Mouse (Mus musculus) kidney, adult 18-20 months (tissue): ENCODE results near the gene Igsf21.

Source experiments
- DNase-seq: peaks from one replicate; pipeline ENCODE4 v3.0.0; 2021

Igsf21 gene

DNA sequence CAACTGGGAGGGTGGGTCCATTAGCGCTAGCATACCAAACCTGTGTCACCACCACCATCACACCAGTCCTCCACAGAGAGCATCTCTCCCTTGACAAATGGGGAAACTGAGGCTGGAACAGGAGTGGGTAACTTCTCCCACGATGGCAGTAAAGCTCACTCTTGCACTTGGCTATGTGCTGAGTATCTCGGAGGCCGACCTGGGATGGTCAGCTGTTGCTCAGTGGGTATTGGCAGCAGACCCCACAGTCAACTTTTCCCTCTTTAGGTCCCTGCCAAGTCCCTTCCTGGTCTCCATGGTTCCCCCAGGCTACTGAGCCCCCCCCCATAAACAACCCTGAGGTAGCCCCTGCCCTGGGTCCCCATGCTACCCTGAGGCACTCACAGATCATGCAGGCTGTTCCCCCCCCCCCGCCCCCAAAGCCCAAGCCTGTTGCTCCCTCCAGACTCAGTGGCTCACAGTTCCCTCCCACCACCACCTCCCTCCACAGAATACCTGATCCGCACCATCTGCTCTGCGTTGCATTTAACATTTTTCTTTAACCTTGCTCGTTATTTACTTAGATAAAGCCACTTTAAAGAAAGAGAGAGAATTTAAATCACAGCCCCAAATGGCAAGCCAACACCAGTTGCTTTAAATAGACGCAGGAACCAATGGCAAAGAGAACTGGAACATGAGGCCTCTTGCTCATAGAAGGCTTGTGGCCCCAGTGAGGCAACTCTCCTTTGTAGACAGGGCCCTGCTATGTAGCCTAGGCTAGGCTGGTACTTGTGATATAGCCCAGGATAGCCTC lies 11.0 kb downstream of the Igsf21 start:
- no peak for DNase-seq

DNA sequence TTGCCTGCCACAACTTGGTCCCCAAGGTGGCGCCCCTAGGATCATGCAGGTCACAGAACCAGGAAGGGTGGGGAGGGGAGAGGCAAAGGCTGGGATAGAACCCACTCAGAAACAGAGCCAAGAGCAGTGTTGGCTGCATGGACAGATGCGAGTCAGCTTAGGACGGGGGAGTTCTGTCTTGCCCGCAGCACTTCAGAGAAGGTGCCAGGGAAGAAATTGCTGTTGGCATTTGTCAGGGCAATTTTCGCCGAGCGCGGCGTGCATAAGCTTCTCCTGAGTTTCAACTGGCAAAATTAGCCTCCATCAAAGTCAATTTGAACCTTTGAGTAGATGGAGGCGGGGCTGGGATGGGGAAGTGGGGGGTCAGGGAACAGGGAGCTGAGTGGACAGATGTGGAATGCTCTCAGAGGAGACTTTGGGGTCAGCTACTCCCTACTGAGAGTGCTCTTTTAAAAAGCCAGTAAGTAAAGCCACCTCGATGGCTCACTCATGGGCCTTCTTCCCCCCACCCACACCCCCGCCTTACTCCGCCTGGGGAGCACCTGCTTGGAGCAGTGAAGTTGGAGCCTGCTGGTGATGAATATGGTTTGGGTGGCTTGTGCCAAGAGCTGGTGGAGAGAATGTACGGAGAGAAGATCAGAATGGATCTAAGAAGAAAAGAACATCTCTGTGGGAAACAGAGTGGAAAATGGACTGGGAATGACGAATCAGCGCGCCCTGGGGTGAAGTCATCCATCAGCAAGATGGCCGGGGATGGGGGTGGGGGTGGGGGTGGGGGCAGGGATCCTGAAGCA lies 12.0 kb downstream of the Igsf21 start:
- DNase-seq, result no peak

DNA sequence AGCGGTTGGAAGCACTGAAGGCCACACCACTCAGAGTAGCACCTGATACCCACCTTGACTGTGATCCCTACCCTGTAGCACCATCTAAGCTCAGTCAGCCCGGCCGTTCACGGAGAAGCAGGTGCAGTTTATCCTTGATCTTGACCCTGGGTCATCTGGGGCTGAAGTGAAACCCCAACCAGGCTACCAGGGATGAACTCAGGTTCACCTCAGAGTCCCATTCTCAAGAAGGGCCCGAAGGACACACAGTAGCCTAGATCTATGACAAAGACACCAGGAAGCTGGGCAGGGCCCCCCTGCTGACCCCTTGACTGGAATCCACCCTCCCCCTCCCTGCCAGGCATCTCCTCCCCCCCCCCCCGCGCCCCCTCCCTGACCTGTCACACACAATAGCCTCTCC lies 18.7 kb downstream of the Igsf21 start:
- no peak for DNase-seq

DNA sequence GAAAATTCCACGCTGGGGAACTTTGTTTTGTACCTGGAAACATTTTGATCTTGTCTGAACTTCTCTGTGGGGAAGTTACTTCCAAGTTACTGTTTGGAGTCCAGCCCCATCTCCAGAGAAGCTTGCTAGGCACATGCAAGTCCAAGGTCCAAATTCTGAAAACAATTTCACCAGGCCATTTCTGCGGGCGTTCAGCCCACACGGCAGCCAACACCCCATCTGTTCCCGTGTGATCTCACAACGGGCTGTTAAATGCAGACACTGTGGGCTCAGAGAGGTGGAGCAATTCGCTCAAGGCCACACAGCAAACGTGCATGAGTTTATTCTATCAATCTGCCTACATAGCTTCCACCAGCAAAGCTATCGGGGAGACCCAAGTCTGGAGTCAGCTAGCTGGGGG lies 21.4 kb downstream of the Igsf21 start:
- peak; percentile 12 for DNase-seq

DNA sequence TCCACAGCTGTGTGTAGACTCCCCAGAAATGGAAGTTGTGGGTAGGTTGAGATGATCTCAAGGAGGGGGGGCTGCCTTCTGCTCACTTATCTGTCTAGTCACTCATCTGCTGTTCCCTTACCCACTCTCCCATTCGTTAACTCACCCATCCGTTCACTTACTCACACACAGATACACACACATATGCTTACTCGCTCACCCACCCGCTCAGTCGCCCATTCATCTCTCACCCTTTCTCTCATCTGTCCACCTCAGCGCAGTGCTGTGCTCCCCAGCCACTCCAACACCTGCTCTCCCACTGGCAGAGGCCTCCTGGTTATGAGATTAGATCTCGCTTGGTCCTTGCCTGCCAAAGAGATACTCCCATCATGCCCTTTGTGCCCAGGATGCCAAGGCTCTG lies 22.1 kb downstream of the Igsf21 start:
- DNase-seq, result no peak

DNA sequence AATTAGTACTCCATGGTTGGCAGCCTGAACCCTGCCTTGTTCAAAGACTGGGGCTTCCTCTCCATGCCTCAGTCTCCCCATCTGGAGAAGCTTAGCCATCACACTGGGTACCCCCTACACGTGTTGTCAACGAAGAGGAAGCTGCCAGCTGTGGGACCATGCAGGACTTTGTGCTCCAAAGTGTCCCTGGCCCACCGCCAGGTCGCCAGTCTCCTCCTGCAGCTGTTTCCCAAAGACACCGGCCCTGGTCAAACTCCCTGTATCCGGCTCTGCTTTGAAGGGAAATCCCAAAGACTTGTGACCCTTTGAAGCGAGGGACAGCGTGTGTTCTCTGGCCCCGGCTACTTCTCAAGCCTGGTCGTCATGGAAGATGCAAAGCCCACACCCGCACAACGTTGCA lies 23.5 kb downstream of the Igsf21 start:
- peak; percentile 21 for DNase-seq

DNA sequence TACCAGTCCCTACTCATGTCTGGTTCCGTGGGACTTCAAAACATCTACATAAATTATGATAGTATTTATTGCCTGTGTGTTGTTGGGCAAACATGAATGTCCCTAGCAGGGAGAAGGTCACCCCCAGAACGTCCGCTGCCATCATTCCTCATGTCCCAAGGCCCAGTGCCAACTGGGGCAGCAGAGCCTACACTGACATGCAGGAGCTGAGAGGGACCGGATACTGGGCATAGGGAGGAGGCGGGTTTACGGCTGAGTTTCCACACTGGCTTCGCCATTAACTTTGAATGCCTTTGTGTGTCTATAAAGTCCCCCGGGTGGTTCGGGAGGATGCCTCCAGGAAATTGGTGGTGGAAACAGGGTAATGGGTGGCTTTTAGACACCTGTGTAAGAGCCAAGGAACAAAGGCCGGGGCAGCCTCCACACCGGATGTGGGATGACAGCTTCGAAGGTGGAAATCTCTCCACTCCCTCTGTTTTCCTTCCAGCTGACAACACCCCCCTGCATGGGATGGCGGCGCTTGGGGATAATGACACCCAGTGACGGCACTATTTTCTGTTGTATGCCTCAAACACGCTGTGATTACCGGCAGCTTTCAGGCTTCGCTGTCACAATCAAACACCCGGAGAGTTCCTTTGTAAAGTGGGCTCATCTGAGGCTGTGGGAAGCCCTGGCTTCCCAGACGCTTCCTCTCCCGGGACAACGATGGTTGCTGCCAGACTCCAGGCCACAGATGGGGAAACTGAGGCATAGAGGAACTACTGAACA lies 26.1 kb downstream of the Igsf21 start:
- peak; percentile 16 for DNase-seq

DNA sequence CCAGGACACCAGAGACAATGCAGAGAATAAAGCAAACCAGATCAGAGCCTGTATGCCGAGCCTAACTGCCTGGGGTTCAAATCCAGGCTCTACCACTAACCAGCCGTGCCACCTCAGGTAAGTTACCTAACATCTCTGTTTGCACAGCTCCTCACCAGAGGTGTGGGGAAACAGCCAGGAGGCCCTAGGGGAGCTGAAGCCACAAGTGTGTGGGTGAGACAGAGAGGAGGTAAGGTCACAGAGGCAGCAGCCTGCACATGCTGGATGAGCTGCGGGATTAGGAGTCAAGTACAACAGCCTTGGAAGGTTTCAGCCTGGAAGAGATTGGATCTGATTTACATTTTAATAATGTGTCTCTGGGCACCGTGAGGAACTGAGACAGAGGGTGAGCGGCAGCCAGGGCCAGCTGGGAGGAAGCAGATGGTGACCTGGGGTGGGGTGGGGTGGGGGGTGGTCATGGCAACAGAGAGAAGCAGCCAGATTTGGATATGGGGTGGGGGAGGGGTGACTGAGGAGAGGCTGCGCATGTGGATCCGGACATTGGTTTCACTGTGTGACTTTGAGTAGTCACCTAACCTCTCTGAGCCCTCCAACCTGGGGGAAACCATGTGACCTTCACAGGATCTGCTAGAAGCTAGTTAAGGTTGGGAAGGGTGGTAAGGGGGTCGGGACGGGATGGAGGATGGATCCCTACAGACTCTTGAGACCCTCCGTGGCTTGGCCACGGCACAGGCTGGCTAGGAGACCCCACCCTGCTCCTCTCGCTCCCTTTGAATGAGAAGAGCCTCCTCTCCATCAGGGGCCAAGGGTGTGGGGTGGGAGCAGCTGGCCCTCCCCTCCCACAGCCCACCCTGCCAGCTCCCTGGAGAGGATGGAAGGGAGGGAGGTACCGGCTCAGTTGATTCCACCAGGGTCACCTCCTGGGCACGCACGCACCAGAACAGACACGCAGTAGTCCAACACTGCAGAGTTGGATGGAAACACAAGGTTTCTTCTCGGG lies 27.4 kb downstream of the Igsf21 start:
- no peak for DNase-seq

DNA sequence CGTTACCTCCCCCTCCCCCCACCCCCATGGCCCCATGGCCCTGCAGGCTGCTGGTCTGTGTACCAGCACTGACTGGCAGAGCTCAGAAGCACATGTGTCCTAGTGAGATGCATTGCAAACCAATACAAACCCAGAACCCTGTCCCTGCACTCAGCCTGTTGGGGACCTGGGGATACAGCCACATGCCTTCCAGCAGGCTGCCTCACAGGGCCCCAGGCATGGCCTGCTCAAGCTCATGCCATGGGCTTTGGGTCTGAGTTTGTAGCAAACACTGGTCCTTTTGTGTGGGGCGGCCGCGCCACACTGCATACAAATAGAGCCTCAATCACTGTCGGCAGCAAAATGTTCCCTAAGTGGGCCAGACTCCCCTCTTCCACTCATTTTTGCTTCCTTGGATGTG lies 28.2 kb downstream of the Igsf21 start:
- no peak for DNase-seq

DNA sequence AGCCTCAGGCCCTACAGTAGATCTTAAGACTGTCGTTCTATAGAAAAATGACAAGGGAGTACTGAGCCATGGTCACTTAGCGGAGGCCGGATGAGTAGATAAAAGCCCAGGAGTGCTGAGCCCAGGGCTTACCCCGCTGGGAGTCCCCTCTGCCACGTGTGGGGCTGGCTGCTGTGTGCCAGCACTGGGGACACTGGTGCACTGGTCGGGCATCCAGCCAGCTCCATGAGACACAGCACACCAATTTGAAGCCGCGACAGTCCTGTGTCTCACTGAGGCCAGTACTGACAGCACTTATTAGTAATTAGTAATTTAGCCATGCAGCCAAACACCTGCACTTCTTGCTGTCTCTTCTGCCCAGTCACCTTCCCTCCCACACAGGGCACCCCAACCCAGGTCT lies 28.6 kb downstream of the Igsf21 start:
- no peak for DNase-seq

DNA sequence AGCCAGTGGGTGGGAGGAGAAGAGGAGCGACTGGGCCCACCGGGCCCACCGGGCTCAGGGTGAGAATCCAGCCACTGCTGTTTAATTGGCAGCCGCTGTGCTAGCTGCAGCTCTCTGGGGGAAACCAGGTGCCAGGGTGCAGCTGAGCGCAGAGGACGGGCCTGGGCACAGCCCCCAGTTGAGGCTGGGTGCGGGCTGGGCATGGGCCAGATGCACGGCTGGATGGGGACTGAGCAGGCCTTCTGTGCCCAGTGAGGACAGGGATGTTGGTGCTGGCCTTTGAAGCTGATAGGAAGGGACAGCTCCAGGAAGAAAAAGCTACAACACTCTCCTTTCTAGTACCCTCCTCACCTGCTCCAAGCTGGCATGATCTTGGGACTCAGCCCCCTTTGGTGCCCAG lies 30.5 kb downstream of the Igsf21 start:
- DNase-seq, result no peak

DNA sequence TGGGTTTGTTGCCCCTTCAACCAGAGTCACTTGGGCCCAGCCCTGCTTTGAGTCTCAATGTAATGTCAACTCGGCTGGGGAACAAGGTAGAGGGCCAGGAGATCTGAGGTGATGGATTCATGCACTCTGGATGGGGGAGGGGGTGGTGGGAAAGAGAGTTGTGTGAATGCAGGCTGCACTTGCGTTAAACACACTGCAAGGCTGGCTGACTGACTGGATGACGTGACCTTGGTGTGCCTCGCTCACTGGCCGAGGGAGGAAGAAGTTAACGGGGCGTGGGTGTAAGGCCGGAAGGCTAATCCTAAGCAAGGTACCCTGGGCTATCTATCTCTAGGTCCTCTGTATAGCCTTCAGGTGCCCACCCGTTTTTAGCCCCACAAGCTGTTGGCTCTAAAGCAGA lies 31.4 kb downstream of the Igsf21 start:
- DNase-seq, result no peak

DNA sequence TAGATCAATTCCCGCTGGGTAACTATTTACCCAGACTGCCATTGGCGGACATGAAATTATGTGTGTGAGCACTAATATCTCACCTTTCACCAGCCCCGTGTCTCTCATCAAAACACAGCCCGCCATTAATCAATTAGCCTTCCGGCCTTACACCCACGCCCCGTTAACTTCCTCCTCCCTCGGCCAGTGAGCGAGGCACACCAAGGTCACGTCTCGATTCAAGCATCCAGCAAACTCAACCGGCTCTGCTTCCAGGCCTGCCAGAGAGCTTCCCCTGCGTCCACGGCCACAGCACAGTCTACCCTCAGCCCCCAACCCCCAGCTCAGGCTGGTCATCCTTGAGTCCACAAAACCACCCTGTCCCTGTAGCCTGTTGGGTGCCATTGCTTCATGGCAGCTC lies 32.2 kb downstream of the Igsf21 start:
- no peak for DNase-seq

DNA sequence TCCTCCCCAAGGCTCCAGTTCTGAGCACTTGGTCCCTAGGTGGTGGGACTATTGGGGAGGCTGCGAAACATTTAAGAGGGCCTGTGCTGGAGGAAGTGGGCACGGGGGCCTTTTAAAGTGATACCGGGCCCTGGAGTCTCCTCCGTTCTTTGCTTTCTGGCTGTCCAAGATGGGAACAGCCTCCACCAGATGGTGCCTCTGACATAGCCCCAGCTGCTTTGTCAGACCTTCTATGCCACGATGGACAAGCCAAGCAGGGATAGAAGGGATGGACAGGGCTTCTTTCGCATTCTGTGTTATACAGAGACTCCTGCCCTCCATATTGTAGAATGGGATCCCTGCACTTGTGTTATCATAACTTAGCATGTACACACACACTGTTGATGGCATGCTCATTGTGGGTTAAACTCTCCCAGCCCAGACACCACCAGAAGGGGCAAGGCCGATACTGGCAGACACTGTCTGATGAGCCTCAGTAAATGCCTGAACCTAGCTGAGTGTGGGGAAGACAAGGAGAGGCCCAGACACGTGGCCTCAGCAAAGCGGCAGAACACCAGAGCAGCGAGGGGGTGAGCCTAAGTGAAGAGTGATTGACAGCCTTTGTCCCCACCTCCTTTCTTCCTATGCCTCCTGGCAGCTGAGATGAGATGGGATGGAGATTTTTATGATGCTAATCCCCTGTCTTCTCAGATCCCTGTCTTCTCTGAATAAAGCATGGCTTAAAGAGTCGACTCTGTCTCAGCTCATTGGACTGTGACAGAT lies 36.3 kb downstream of the Igsf21 start:
- no peak for DNase-seq

DNA sequence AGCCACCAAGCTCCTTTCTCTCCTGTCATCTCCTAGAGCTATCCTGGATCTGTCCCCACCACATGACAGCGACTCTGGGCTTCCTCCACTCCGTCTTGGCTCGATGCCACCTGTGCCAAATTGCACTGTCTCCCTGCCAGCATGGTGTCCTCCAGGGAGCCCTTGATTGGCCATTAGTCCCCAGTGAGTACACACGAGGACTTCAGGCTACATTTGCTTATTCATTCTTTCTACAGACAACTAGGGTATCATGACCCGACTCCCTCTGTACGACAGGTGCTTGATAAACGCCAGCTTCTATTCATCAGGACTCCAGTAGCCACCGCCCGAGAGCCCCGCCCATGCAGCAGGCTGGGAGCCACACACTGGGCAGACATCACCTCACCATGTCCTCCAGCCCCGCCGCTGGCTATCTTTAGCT lies 40.8 kb downstream of the Igsf21 start:
- no peak for DNase-seq

DNA sequence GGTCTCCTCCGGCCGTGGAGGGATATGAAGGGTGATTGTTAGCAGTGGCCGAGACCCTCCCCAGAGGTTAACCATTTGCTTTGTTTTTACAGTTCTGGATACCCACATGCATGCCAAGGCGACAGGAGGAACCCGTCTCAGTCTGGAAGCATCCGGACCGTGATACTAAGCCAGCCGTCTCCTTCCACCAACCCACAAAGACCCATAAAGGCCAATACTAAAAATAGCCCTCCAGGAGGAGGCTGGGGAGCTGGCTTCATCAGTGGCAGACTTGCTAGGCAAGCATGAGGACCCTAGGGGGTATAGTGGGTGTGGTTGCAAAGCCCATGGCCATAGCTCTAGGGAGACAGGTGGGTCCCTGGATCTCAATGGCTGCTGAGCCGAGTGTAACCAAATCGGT lies 41.8 kb downstream of the Igsf21 start:
- DNase-seq, result no peak

DNA sequence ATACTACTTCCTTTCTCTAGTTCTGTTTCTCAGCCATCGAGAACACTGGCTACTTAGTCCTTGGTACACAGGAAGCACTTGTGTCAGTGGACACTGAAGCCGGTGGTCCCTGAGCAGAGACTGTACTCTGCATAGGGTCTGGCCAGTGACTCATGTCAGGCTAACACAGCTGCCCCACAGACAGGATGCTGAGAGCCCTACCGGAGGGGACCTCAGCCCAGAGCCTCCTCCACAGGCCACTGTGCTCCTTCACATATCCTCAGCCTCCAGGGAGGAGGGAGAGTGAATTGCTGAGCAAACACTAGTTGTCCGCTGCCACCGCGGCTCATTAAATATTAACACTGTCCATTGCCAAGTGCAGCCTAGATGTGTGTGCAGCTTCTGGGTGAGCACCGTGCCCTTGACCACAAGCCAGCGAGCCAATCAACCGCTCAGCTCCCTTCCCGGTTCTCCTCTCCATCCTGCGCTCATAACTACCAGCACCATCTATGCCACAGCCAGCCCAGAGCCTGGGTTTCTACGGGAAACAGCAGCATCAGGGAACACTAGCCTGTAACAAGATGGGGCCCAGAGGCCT lies 42.8 kb downstream of the Igsf21 start:
- DNase-seq, result peak; percentile 57

DNA sequence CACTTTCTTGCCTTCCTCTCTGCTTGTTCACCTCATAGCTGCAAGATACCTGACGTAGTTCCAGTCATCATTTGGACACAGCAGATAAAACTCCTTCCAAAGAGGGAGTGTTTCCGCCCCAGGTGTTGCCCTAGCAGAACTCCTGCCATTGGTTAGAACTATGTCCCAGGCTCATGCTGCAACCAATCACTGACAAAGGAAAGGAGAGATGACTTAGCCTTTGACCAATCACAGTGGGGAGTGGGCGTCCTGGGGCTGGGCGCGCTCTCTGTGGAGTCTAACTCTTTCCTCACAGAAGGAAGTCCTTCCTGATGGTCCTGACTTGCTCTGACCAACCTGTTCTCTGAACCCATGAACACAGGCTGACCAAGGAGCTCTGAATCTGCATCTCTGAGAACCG lies 44.4 kb downstream of the Igsf21 start:
- DNase-seq, result no peak

DNA sequence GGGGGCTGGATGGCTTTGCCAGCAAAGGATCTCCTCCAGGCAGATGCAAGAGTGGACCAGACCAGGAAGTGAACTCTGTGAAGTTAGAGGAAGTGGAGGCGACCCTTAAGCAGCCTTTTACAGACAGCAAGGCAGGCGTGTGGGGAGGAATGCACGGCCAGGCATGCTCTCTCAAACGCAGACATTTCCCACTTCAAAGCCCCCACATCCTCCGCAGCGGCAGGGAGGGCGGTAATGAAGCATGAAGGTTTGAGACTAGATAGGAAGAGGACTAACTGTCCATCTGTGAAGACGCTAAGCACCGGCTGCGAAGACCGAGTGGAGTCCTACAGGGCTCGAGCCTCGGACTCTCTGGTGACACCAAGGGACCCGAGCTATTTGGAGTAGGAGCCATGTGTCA lies 46.3 kb downstream of the Igsf21 start:
- no peak for DNase-seq

DNA sequence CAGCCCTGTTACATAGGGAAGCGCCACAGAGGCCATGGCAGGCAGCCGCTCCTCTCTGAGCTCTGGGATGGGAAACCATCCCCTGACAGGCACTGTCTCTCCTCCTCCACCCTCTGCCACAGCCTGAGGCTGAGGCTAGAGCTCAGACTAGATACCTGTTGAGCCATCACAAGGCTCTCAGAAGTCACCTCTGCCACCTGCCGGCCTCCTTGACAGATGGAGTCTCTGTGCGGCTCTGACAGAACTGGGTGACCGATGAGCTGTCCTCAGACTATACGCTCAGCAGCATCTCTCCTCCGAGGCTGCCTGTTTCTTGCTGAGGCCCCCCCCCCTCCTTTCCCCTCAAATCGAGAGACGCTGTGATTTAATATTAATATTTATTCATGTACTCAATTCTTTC lies 49.9 kb downstream of the Igsf21 start:
- no peak for DNase-seq
